Mouse (Mus musculus) ZHBTc4 (cell line): ENCODE results near the gene Ogg1.
"Not testable (repeated sequence)": the region's sequence is repeated elsewhere in the genome, so short reads cannot be mapped to it uniquely, and the experiment has no call there.

Experiments used
- DNase-seq: peaks from one replicate; pipeline ENCODE4 v3.0.0-alpha.2; 2011; ENCODE audit warnings: low read depth, low spot score

Ogg1 gene

GRCm38 (mm10) chr6:113331721-113332120, 4.9 kb downstream of the Ogg1 start:
- no peak for DNase-seq

DNA sequence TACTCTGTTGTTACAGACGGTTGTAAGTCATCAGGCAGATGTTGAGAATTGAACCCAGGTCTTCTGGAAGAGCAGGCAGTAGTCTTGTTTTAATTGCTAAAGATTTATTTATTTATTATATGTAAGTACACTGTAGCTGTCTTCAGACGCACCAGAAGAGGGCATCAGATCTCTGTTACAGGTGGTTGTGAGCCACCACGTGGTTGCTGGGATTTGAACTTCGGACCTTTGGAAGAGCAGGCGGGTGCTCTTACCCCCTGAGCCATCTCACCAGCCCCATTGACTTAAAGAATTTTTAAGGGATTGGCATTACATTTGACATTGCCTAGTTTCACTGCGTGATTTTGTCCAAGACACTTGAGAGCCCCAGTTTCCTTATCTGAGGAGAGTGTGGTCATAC, 6.0 kb downstream of the Ogg1 start:
- DNase-seq = not testable (repeated sequence)

- no peak for DNase-seq
Measured at GRCm38 (mm10) chr6:113333137-113333950, 6.6 kb downstream of the Ogg1 start.

DNA sequence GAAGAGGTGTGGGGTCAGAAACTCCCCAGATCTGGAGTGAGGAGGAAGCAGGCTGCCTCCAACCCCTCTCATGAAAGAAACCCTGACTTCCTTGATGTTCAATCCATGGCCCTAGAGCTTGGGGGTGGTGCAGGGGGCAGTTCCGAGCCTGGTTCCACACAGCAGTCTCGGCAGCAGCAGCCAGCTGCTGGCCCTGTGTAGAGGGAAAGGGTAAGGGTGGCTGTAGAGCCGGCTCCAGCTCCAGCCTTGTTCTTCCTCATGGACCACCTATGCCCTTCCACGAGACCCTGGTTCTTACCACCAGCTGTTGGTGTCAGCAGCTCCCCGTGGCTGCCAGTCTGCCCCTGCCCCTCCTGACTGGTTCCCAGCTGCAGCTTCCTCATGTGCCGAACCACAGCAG, 7.4 kb downstream of the Ogg1 start:
- DNase-seq = no peak

- no peak for DNase-seq
Measured at GRCm38 (mm10) chr6:113336852-113337620, 10.3 kb downstream of the Ogg1 start.

DNA sequence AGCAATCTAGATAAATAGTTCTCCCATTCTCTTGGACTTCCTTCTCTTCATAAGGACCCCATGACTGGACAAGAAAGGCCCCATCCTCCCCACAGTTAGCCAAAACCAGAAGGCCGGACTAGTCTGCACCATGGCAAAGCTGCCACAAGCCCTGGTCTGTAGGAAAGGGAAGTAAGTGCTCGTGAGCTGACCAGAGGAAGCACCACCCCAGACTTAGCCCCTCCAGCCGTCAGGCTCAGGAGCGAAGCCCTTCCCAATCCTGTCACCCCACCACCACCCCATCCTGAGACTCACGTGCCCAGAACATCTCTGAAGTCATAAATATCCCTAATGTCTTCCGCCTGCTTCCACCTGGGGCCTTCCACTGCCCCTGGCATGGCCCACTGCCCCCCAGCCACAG, 14.8 kb downstream of the Ogg1 start:
- no peak for DNase-seq

- no peak for DNase-seq
Measured at GRCm38 (mm10) chr6:113342297-113342696, 15.5 kb downstream of the Ogg1 start.

GRCm38 (mm10) chr6:113343177-113344092, 16.7 kb downstream of the Ogg1 start, which contains the start of gene Camk1:
Camk1 (minus strand) TSS chr6:113343984.
- DNase-seq = peak; percentile 73

GRCm38 (mm10) chr6:113344321-113344720, 17.5 kb downstream of the Ogg1 start:
- no peak for DNase-seq

GRCm38 (mm10) chr6:113346897-113347296, 20.1 kb downstream of the Ogg1 start:
- DNase-seq = no peak

GRCm38 (mm10) chr6:113350538-113350937, 23.8 kb downstream of the Ogg1 start:
- peak; percentile 61 for DNase-seq

DNA sequence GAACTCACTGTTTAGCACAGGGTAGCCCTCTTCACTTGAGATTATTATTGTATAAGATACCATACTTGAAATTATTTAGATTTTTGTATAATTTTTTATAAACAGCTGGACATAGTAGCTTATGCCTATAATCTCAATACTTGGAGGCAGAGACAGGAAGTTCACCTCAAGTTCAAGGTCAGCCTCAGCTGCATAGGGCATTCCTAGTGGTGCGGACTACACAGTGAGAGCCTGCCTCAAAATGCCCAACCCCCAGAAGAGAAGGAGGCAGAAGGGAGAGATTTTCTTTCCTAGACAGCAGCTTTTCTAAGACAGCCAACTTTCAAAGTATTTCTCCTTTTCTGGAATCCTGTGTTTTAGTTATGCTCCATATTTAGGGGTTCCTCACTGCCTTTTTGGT, 24.4 kb downstream of the Ogg1 start:
- DNase-seq = peak; percentile 35

DNA sequence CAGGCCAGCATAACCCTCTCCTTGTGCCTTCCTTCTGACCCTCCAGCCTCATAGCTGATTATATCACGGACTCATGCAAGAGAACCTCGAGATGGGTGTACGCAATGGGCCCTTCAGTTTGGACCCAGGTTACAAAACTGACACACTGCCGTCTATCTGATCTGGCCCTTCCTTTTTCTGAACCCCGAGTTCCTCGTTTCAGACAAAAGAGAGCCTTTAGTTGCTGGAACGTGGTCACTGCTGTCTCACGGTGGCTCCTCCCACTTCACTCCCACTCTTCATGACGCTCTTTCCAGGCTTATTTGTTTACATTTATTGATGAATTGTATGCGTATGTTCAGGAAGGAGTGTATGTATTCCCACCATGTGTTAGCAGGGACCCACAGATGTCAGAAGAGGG, 24.9 kb downstream of the Ogg1 start:
- DNase-seq = no peak

GRCm38 (mm10) chr6:113352820-113353219, 26.0 kb downstream of the Ogg1 start:
- no peak for DNase-seq

DNA sequence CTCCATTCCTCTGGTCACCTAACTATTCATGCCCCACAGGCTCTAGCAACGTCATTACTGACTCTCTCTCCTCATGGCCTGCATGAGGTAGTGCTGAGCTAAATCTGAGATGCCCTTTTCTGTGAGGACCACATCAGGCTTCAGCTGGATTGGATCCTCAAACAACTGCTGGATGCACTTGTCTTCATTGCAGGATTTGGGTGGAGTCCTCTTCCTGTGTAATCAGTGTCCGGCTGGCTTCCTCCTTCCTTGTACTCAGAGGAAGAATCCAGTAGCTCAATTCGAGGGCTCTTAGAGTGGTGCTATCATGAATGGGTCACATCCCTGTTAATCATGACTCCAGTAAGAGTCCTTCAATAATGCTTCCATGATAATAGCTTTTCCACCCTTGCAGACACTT, 26.9 kb downstream of the Ogg1 start:
- DNase-seq = no peak

GRCm38 (mm10) chr6:113361476-113361875, 34.7 kb downstream of the Ogg1 start:
- peak; percentile 72 for DNase-seq

DNA sequence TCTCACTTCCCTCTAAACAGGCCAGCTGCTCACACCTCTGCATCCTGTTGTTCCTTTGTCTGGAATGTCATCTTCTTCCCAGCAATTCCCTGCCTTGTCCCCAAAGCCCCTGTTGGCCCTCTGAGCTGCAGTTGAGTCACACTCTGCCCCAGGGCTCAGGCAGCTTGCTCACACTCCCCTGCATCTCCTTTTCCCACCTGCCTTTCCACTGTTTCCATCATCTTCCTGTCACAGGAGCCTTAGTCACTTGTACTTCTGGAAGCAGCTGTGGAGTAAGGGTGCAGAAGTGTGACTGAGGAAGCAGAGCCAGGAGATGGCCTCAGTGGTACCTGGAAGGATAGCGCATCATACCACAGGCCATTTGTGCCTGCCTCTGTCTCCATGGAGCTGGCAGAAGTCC, 35.5 kb downstream of the Ogg1 start:
- no peak for DNase-seq

- DNase-seq = peak; percentile 57
Measured at GRCm38 (mm10) chr6:113364518-113365135, 37.9 kb downstream of the Ogg1 start.

GRCm38 (mm10) chr6:113366639-113367038, 39.9 kb downstream of the Ogg1 start:
- peak; percentile 57 for DNase-seq

DNA sequence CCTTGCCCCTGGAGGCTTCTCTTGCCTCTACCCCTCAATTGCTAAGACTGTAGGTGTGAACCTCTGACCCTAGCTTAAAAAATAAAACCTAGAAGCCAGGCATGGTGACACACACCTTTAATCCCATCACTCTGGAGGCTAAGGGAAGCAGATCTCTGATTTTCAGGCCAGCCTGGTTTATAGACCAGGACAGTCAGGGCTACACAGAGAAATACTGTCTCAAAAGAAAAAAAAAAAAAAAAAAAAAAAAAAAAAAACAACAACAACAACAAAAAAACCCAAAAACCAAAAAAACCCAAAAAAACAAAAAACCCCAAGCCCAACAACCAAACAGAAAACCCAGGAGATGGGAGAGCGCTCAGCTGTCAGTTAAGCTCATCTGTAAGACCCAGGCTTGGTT, 40.8 kb downstream of the Ogg1 start:
- DNase-seq = no peak

DNA sequence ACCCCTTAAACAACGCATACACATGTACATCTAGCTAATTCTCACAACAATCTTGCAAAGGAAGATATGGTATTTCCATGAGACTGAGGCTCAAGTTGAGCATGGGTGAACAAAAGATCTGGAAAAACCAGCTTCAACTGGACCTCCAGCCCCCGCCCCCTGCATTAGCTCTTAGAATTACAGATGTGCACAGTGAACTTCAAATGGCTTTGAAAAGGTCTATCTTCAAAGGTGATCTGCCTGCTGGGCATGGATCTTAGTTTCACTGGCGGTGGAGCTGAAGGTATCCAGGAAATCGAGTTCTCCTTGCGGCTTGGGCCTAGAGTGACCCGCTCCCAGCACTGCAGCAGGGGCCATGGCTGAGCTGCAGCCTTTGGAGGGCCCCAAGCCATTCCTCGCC, 41.4 kb downstream of the Ogg1 start:
- DNase-seq = peak; percentile 94
